Mouse (Mus musculus) lung, embryonic 14.5 days (tissue): ENCODE results near the gene Dsp. TPM values are rescaled to one million over a fixed set of nuclear protein-coding genes. Genes with fewer than 3 reads are reported as not detected.

Source experiments
- ATAC-seq: fragments of 200-750 bp; cut with Nextera tagmentation; 2 replicates; pipeline ENCODE4 v1.8.0; 2017; ENCODE audit warnings: mild to moderate bottlenecking, moderate TSS enrichment, moderate library complexity; ENCODE audit not compliant: insufficient read depth
- DNase-seq: peaks from one replicate; pipeline ENCODE4 v3.0.0-alpha.2; 2015
- H3K27ac ChIP-seq: fragments of 300-500 bp; sonication (generic); 2 replicates; pipeline ENCODE4 v1.5.1; 2014; ENCODE audit warnings: low read depth, mild to moderate bottlenecking, moderate library complexity
- H3K27me3 ChIP-seq: fragments of 300-500 bp; sonication (generic); 2 replicates; pipeline ENCODE4 v1.6.1; 2014; ENCODE audit warnings: low read length, control low read depth; ENCODE audit not compliant: insufficient read depth
- H3K36me3 ChIP-seq: fragments of 300-500 bp; sonication (generic); 2 replicates; pipeline ENCODE4 v1.6.1; 2014; ENCODE audit warnings: control low read depth; ENCODE audit not compliant: insufficient read depth
- H3K4me1 ChIP-seq: fragments of 300-500 bp; sonication (generic); 2 replicates; pipeline ENCODE4 v1.6.1; 2014; ENCODE audit warnings: antibody characterized with exemption, control low read depth; ENCODE audit not compliant: insufficient read depth
- H3K4me2 ChIP-seq: fragments of 300-500 bp; sonication (generic); 2 replicates; pipeline ENCODE4 v1.6.1; 2014; ENCODE audit warnings: mild to moderate bottlenecking
- H3K4me3 ChIP-seq: fragments of 300-500 bp; sonication (generic); 2 replicates; pipeline ENCODE4 v1.5.1; 2014; ENCODE audit warnings: low read depth, low read length
- H3K9ac ChIP-seq: fragments of 300-500 bp; sonication (generic); 2 replicates; pipeline ENCODE4 v1.6.1; 2014
- H3K9me3 ChIP-seq: fragments of 300-500 bp; sonication (generic); 2 replicates; pipeline ENCODE4 v1.6.1; 2016; ENCODE audit warnings: low read depth, low read length, control low read depth
- CTCF ChIP-seq: IDR thresholded peaks from 2 replicates; pipeline ENCODE4 v1.5.1; 2016; ENCODE audit warnings: antibody characterized with exemption, low read depth
- WGBS: fragments of 180-500 bp; shearing (Covaris S2); extraction: QIAGEN DNeasy Blood & Tissue Kit; methylation state at CpG from one replicate; pipeline ENCODE4 v1.1.7; 2014; 5-methylcytosine and 5-hydroxymethylcytosine counted together
- polyA plus RNA-seq: library from polyadenylated mRNA; unstranded; fragments of >200 nt; fragmentation: Nextera tagmentation; extraction: Ambion mirVana; gene quantifications from 2 replicates; pipeline ENCODE4 v1.2.1, GENCODE M21; 2014

The Dsp gene
- polyA plus RNA-seq, 1 experiment from 2014 or later: 8.0 TPM

GRCm38 (mm10) chr13:38220331-38220730 is 69.2 kb downstream of the Dsp start:
- H3K27me3 ChIP-seq: no peaks in the 10 kb centered on the region
- H3K9me3 ChIP-seq: no peaks in the 10 kb centered on the region
- DNase-seq (peak; percentile 22), ATAC-seq (no peak)
- H3K4me3 ChIP-seq: no peak overlapping the region
- no peak overlapping the region for H3K4me2 ChIP-seq
- peak; percentile 36 for TF ChIP-seq CTCF
- peaks cover 93% of the 10 kb centered on the region for H3K36me3 ChIP-seq
- WGBS: 88% methylated on average over 6 of the region's 6 CpGs
- H3K9ac ChIP-seq: no peak overlapping the region
- no peak overlapping the region for H3K27ac ChIP-seq
- H3K4me1 ChIP-seq: no peaks in the 10 kb centered on the region

- peak; percentile 21 for DNase-seq
- Histone ChIP-seq H3K4me1 (no peaks in the 10 kb centered on the region), H3K9me3 (no peaks in the 10 kb centered on the region), H3K4me3 (no peak overlapping the region), H3K36me3 (peaks cover 30% of the 10 kb centered on the region), H3K27ac (0 out of 2 replicates have a peak overlapping the region, but pooled peaks have one; percentile 30), H3K27me3 (no peaks in the 10 kb centered on the region), H3K4me2 (no peak overlapping the region), H3K9ac (no peak overlapping the region)
- no peak for TF ChIP-seq CTCF
- WGBS: 72% methylated on average over 9 of the region's 9 CpGs
- no peak for ATAC-seq
These were observed 79.2 kb downstream of the Dsp start for GRCm38 (mm10) chr13:38230177-38230821.

- DNase-seq: no peak
- Histone ChIP-seq H3K9me3 (no peaks in the 10 kb centered on the region), H3K9ac (no peak overlapping the region), H3K4me3 (no peak overlapping the region), H3K4me1 (no peaks in the 10 kb centered on the region), H3K36me3 (peaks cover 20% of the 10 kb centered on the region), H3K4me2 (no peak overlapping the region), H3K27ac (no peak overlapping the region), H3K27me3 (no peaks in the 10 kb centered on the region)
- no peak for ATAC-seq
- TF ChIP-seq CTCF: no peak
- WGBS: 73% methylated on average over 4 of the region's 4 CpGs
These were observed 81.3 kb downstream of the Dsp start for GRCm38 (mm10) chr13:38232411-38232810.

- no peak for TF ChIP-seq CTCF
- Histone ChIP-seq H3K4me2 (no peak overlapping the region), H3K27me3 (no peaks in the 10 kb centered on the region), H3K27ac (no peak overlapping the region), H3K4me3 (no peak overlapping the region), H3K9ac (no peak overlapping the region), H3K9me3 (no peaks in the 10 kb centered on the region), H3K36me3 (peaks cover 14% of the 10 kb centered on the region), H3K4me1 (no peaks in the 10 kb centered on the region)
- no peak for ATAC-seq
- DNase-seq: no peak
- WGBS: 61% methylated on average over 3 of the region's 3 CpGs
These were observed 81.9 kb downstream of the Dsp start for GRCm38 (mm10) chr13:38232856-38233625.

GRCm38 (mm10) chr13:38234651-38235050 is 83.6 kb downstream of the Dsp start:
- H3K9ac ChIP-seq: no peak overlapping the region
- 0 out of 2 replicates have a peak, but pooled peaks cover 3% of the 10 kb centered on the region for H3K36me3 ChIP-seq
- WGBS: 74% methylated on average over 5 of the region's 5 CpGs
- no peak overlapping the region for H3K27ac ChIP-seq
- H3K27me3 ChIP-seq: no peaks in the 10 kb centered on the region
- H3K4me2 ChIP-seq: no peak overlapping the region
- DNase-seq (no peak), ATAC-seq (no peak)
- H3K4me1 ChIP-seq: no peaks in the 10 kb centered on the region
- H3K4me3 ChIP-seq: no peak overlapping the region
- no peak for TF ChIP-seq CTCF
- H3K9me3 ChIP-seq: no peaks in the 10 kb centered on the region

GRCm38 (mm10) chr13:38235370-38235769 is 84.3 kb downstream of the Dsp start:
- DNase-seq: peak; percentile 20
- no peaks in the 10 kb centered on the region for H3K9me3 ChIP-seq
- no peak overlapping the region for H3K27ac ChIP-seq
- H3K27me3 ChIP-seq: no peaks in the 10 kb centered on the region
- peak; percentile 44 for TF ChIP-seq CTCF
- no peaks in the 10 kb centered on the region for H3K36me3 ChIP-seq
- WGBS: 67% methylated on average over 3 of the region's 3 CpGs
- H3K4me3 ChIP-seq: no peak overlapping the region
- H3K9ac ChIP-seq: no peak overlapping the region
- H3K4me2 ChIP-seq: no peak overlapping the region
- ATAC-seq: no peak
- H3K4me1 ChIP-seq: no peaks in the 10 kb centered on the region

- no peak for TF ChIP-seq CTCF
- Histone ChIP-seq H3K4me1 (no peaks in the 10 kb centered on the region), H3K27ac (no peak overlapping the region), H3K9me3 (no peaks in the 10 kb centered on the region), H3K4me2 (no peak overlapping the region), H3K9ac (no peak overlapping the region), H3K27me3 (no peaks in the 10 kb centered on the region), H3K36me3 (no peaks in the 10 kb centered on the region), H3K4me3 (no peak overlapping the region)
- WGBS: 60% methylated on average over 5 of the region's 5 CpGs
- peak; percentile 27 for DNase-seq
- no peak for ATAC-seq
These were observed 97.1 kb downstream of the Dsp start for GRCm38 (mm10) chr13:38248151-38248550.

Other genes starting within 250 kb of the Dsp start
- 158 and 182 TPM in 2 replicates for gene Ssr1, start 157.1 kb upstream of the Dsp start, polyA plus RNA-seq
- gene Riok1, start 114.3 kb upstream of the Dsp start, polyA plus RNA-seq: 51.3 and 53.3 TPM in 2 replicates
- gene Cage1, start 114.2 kb upstream of the Dsp start, polyA plus RNA-seq: 0.80 and 1.1 TPM in 2 replicates
- 39.1 and 40.5 TPM in 2 replicates for gene Snrnp48, start 53.6 kb downstream of the Dsp start, polyA plus RNA-seq
- 1.1 and 1.4 TPM in 2 replicates for gene Bmp6, start 193.8 kb downstream of the Dsp start, polyA plus RNA-seq